Mouse (Mus musculus): ENCODE data around the gene Ide. TPM values are rescaled to one million over a fixed set of nuclear protein-coding genes. Genes with fewer than 3 reads are reported as not detected.

Ide gene
- polyA plus RNA-seq, 1 experiment from 2014 or later = 47.5 TPM

DNA sequence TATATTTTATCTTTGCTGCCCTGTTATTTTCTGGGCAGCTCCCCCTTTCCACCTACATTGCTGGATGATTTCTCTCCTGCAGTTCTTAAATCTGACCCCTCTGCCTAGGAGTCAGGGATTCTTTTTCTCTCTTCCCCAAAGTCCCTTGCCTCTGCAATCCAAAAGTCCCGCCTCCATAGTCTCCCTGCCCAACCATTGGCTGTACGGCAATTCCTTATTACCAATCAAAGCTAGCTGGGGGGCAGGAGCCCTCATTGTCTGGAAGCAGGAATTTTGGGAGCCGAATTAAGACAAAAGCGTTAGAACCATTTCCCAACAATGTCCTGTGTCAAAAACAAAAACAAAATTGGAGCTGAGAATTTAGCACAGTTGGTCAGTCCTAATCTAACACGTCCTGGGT is 24.9 kb upstream of the Ide start:
- H3K4me1 ChIP-seq = no peaks in the 10 kb centered on the region
- no peak overlapping the region for H3K27ac ChIP-seq
- no peaks in the 10 kb centered on the region for H3K9me3 ChIP-seq
- H3K36me3 ChIP-seq = no peaks in the 10 kb centered on the region
- H3K27me3 ChIP-seq (replicated peaks) = no peaks in the 10 kb centered on the region
- H3K9ac ChIP-seq = no peak overlapping the region
- H3K4me3 ChIP-seq (replicated peaks) = no peak overlapping the region
- ATAC-seq (ENCODE audit: insufficient read depth, low FRiP score, low read depth) = no peak
- no peak overlapping the region for H3K4me2 ChIP-seq
- WGBS = 45% methylated on average over 5 of the region's 5 CpGs

DNA sequence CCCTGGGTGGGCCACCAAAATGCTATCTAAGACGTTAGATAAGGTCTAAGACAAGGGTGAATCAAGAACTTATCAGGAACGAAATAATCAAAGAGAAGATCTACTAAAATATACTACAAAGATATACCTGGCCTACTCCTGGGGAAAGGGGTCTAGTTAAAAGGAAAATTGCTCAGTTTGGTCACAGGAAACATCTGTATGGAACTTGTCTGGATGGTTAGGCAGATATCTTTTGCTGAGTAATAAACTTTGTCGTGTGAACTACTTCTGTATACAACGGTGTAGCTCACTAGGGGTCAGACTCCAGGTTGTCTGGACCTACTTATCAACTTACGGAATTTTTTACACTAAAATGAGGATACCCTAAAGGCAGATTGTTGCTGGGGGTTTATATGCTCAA is 22.4 kb upstream of the Ide start:
- Histone ChIP-seq H3K4me3 (replicated peaks) (no peak overlapping the region), H3K27ac (no peak overlapping the region), H3K4me1 (no peaks in the 10 kb centered on the region), H3K27me3 (replicated peaks) (no peaks in the 10 kb centered on the region), H3K4me2 (no peak overlapping the region), H3K36me3 (no peaks in the 10 kb centered on the region), H3K9me3 (no peaks in the 10 kb centered on the region), H3K9ac (no peak overlapping the region)
- WGBS = 45% methylated on average over 5 of the region's 5 CpGs
- no peak for ATAC-seq (ENCODE audit: insufficient read depth, low FRiP score, low read depth)

DNA sequence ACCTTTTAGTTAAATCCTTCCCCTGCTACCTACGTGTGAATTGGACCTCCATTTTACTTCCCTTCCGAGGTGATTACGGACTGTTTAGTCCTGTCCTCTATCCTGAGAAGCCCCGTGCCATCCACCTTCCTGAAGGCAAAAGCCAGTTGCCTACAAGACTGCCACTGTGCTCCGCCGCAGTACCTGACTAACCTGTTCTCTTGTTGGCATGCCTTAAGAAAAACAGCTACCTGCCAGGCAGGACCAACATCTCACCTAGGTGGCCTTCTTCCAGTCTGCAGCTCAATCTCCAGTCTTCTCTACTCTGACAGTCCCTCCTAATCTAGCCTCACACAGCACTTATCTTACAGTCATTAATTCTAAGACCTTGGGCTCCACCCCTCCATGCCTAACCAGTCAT is 15.7 kb upstream of the Ide start:
- H3K4me2 ChIP-seq = no peak overlapping the region
- H3K36me3 ChIP-seq = peaks cover 9% of the 10 kb centered on the region; the same call in 1 of the 2 replicates
- no peaks in the 10 kb centered on the region for H3K9me3 ChIP-seq
- no peak overlapping the region for H3K27ac ChIP-seq
- no peaks in the 10 kb centered on the region for H3K27me3 ChIP-seq (replicated peaks)
- H3K4me1 ChIP-seq = no peaks in the 10 kb centered on the region
- no peak for ATAC-seq (ENCODE audit: insufficient read depth, low FRiP score, low read depth)
- H3K4me3 ChIP-seq (replicated peaks) = no peak overlapping the region
- no peak overlapping the region for H3K9ac ChIP-seq
- 88% methylated on average over 6 of the region's 6 CpGs for WGBS

GRCm38 (mm10) chr19:37352756-37353155 is 15.1 kb upstream of the Ide start:
- H3K27me3 ChIP-seq (replicated peaks) = no peaks in the 10 kb centered on the region
- H3K27ac ChIP-seq = no peak overlapping the region
- H3K4me1 ChIP-seq = no peaks in the 10 kb centered on the region
- ATAC-seq (ENCODE audit: insufficient read depth, low FRiP score, low read depth) = no peak
- H3K9ac ChIP-seq = no peak overlapping the region
- peaks cover 9% of the 10 kb centered on the region; the same call in 1 of the 2 replicates for H3K36me3 ChIP-seq
- WGBS = 93% methylated on average over 3 of the region's 3 CpGs
- H3K4me2 ChIP-seq = no peak overlapping the region
- no peaks in the 10 kb centered on the region for H3K9me3 ChIP-seq
- H3K4me3 ChIP-seq (replicated peaks) = no peak overlapping the region

- ATAC-seq (ENCODE audit: insufficient read depth, low FRiP score, low read depth) = no peak
- Histone ChIP-seq H3K27ac (no peak overlapping the region), H3K4me3 (replicated peaks) (no peak overlapping the region), H3K4me2 (no peak overlapping the region), H3K27me3 (replicated peaks) (no peaks in the 10 kb centered on the region), H3K36me3 (peaks cover 9% of the 10 kb centered on the region; the same call in 1 of the 2 replicates), H3K9ac (no peak overlapping the region), H3K9me3 (no peaks in the 10 kb centered on the region), H3K4me1 (0 out of 2 replicates have a peak, but pooled peaks cover 3% of the 10 kb centered on the region)
Measured at GRCm38 (mm10) chr19:37348952-37349351, 11.3 kb upstream of the Ide start.

DNA sequence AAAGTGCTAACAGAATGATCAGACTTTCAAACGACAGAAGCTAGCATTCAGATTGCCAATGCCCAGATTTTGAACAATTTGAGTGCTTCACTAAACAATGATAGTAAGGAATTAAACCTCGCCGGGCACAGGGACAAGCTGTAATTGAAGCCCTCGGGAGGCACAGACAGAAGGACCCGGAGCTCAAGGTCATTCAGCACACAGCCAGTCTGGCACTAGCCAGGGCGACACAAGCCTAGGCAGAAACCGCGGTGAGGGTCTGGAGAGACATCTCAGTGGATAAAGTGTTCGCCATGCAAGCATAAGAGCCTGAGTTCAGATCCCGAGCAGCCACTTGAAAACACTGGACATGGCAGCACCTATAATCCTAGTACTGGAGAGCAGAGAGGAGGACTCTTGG is 10.7 kb upstream of the Ide start:
- Histone ChIP-seq H3K27ac (no peak overlapping the region), H3K9me3 (no peaks in the 10 kb centered on the region), H3K9ac (no peak overlapping the region), H3K4me1 (0 out of 2 replicates have a peak, but pooled peaks cover 3% of the 10 kb centered on the region), H3K27me3 (replicated peaks) (no peaks in the 10 kb centered on the region), H3K4me2 (no peak overlapping the region), H3K36me3 (peaks cover 9% of the 10 kb centered on the region; the same call in 1 of the 2 replicates), H3K4me3 (replicated peaks) (no peak overlapping the region)
- 88% methylated on average over 10 of the region's 10 CpGs for WGBS
- no peak for ATAC-seq (ENCODE audit: insufficient read depth, low FRiP score, low read depth)

DNA sequence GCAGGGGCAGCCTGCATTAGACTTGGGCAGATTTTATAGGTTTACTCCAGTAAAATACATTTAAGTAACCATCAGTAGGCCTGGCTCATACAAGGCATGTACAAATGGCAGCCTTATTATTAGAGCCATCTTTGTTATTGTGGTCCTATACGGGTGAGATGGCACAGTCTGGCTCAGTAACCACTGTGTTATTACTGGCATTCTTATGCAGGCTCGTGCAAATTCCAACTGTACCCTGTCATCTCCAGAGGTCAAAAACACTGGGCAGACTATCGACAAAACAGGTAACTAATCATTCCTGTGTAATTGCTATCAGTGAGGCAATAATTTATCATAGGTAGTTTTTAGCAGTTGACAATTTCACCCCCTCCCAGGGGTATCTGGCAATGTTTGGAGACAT is 8.6 kb upstream of the Ide start:
- Histone ChIP-seq H3K9me3 (no peaks in the 10 kb centered on the region), H3K4me3 (replicated peaks) (no peak overlapping the region), H3K36me3 (no peaks in the 10 kb centered on the region), H3K4me2 (no peak overlapping the region), H3K27ac (no peak overlapping the region), H3K9ac (no peak overlapping the region), H3K4me1 (0 out of 2 replicates have a peak, but pooled peaks cover 3% of the 10 kb centered on the region), H3K27me3 (replicated peaks) (no peaks in the 10 kb centered on the region)
- no peak for ATAC-seq (ENCODE audit: insufficient read depth, low FRiP score, low read depth)
- 54% methylated on average over 3 of the region's 3 CpGs for WGBS

- no peak overlapping the region for H3K27ac ChIP-seq
- ATAC-seq (ENCODE audit: insufficient read depth, low FRiP score, low read depth) = no peak
- no peaks in the 10 kb centered on the region for H3K36me3 ChIP-seq
- H3K4me1 ChIP-seq = 0 out of 2 replicates have a peak, but pooled peaks cover 3% of the 10 kb centered on the region
- H3K9ac ChIP-seq = no peak overlapping the region
- H3K9me3 ChIP-seq = no peaks in the 10 kb centered on the region
- WGBS = 73% methylated on average over 5 of the region's 5 CpGs
- H3K4me2 ChIP-seq = no peak overlapping the region
- H3K27me3 ChIP-seq (replicated peaks) = no peaks in the 10 kb centered on the region
- no peak overlapping the region for H3K4me3 ChIP-seq (replicated peaks)
Measured at GRCm38 (mm10) chr19:37343899-37344298, 6.2 kb upstream of the Ide start.

- no peak for ATAC-seq (ENCODE audit: insufficient read depth, low FRiP score, low read depth)
- Histone ChIP-seq H3K27ac (no peak overlapping the region), H3K4me1 (0 out of 2 replicates have a peak, but pooled peaks cover 3% of the 10 kb centered on the region)
Measured at GRCm38 (mm10) chr19:37340931-37341330, 3.3 kb upstream of the Ide start.

DNA sequence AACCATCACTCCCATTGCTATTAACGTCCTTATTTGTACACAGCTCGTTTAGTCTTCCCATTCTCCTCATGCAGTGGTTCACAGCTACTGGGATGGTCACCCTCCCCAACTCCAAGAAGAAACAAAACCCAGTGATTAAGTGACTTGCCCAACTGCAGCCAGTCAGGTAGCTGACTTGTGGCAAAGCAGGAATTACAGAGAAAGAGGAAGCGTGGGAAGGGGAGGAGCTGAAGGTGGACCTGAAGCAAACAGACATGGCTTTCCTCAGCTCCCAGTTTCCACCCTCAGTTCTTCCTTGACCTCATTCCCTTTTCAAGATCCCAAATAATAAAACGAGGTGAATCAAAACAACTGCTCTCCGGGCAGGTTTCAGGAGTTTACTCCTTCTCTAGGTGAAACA is 2.8 kb upstream of the Ide start:
- no peaks in the 10 kb centered on the region for H3K36me3 ChIP-seq
- H3K4me2 ChIP-seq = no peak overlapping the region
- 62% methylated on average over 5 of the region's 5 CpGs for WGBS
- no peaks in the 10 kb centered on the region for H3K9me3 ChIP-seq
- H3K4me3 ChIP-seq (replicated peaks) = no peak overlapping the region
- H3K27ac ChIP-seq = no peak overlapping the region
- ATAC-seq (ENCODE audit: insufficient read depth, low FRiP score, low read depth) = no peak
- no peak overlapping the region for H3K9ac ChIP-seq
- H3K27me3 ChIP-seq (replicated peaks) = no peaks in the 10 kb centered on the region
- 0 out of 2 replicates have a peak, but pooled peaks cover 3% of the 10 kb centered on the region for H3K4me1 ChIP-seq

More at GRCm38 (mm10) chr19:37340931-37341330, 3.3 kb upstream of the Ide start:
- no peaks in the 10 kb centered on the region for H3K27me3 ChIP-seq (replicated peaks)
- H3K4me2 ChIP-seq = no peak overlapping the region
- no peaks in the 10 kb centered on the region for H3K9me3 ChIP-seq
- WGBS = 80% methylated on average over 5 of the region's 5 CpGs
- no peak overlapping the region for H3K4me3 ChIP-seq (replicated peaks)
- H3K36me3 ChIP-seq = no peaks in the 10 kb centered on the region
- no peak overlapping the region for H3K9ac ChIP-seq

GRCm38 (mm10) chr19:37335392-37335791 is 2.3 kb downstream of the Ide start:
- Histone ChIP-seq H3K27ac (no peak overlapping the region), H3K27me3 (replicated peaks) (no peaks in the 10 kb centered on the region), H3K4me1 (no peaks in the 10 kb centered on the region), H3K4me2 (no peak overlapping the region), H3K36me3 (no peaks in the 10 kb centered on the region), H3K9ac (no peak overlapping the region), H3K9me3 (no peaks in the 10 kb centered on the region), H3K4me3 (replicated peaks) (no peak overlapping the region)
- WGBS = 69% methylated on average over 1 of the region's 1 CpGs
- no peak for ATAC-seq (ENCODE audit: insufficient read depth, low FRiP score, low read depth)

GRCm38 (mm10) chr19:37333357-37333756 is 4.3 kb downstream of the Ide start:
- H3K9me3 ChIP-seq = no peaks in the 10 kb centered on the region
- H3K4me2 ChIP-seq = no peak overlapping the region
- ATAC-seq (ENCODE audit: insufficient read depth, low FRiP score, low read depth) = no peak
- WGBS = 82% methylated on average over 5 of the region's 5 CpGs
- no peak overlapping the region for H3K27ac ChIP-seq
- 0 out of 2 replicates have a peak, but pooled peaks cover 4% of the 10 kb centered on the region for H3K36me3 ChIP-seq
- no peaks in the 10 kb centered on the region for H3K4me1 ChIP-seq
- no peaks in the 10 kb centered on the region for H3K27me3 ChIP-seq (replicated peaks)
- H3K9ac ChIP-seq = no peak overlapping the region
- H3K4me3 ChIP-seq (replicated peaks) = no peak overlapping the region

- Histone ChIP-seq H3K4me1 (no peaks in the 10 kb centered on the region), H3K9me3 (no peaks in the 10 kb centered on the region), H3K27me3 (replicated peaks) (no peaks in the 10 kb centered on the region), H3K4me2 (no peak overlapping the region), H3K36me3 (0 out of 2 replicates have a peak, but pooled peaks cover 10% of the 10 kb centered on the region), H3K27ac (no peak overlapping the region), H3K4me3 (replicated peaks) (no peak overlapping the region), H3K9ac (no peak overlapping the region)
- ATAC-seq (ENCODE audit: insufficient read depth, low FRiP score, low read depth) = no peak
- 82% methylated on average over 4 of the region's 4 CpGs for WGBS
Measured at GRCm38 (mm10) chr19:37332726-37333125, 4.9 kb downstream of the Ide start.
